Mouse (Mus musculus) limb, embryonic 13.5 days (tissue): ENCODE results near the gene Acot13. TPM values are rescaled to one million over a fixed set of nuclear protein-coding genes. Genes with fewer than 3 reads are reported as not detected.
"Not testable (repeated sequence)": the region's sequence is repeated elsewhere in the genome, so short reads cannot be mapped to it uniquely, and the experiment has no call there.

Experiments
- ATAC-seq: fragments of 200-750 bp; cut with Nextera tagmentation; 2 replicates; pipeline ENCODE4 v1.8.0; 2017; ENCODE audit warnings: low read depth, moderate number of reproducible peaks, moderate TSS enrichment; ENCODE audit not compliant: low FRiP score
- H3K27ac ChIP-seq: fragments of 300-500 bp; sonication (generic); 2 replicates; pipeline ENCODE4 v1.5.1; 2015; ENCODE audit warnings: inconsistent platforms, mild to moderate bottlenecking, moderate library complexity
- H3K27me3 ChIP-seq: fragments of 300-500 bp; sonication (generic); 2 replicates; pipeline ENCODE4 v1.6.1; 2015; ENCODE audit warnings: mild to moderate bottlenecking, inconsistent platforms
- H3K36me3 ChIP-seq: fragments of 300-500 bp; sonication (generic); 2 replicates; pipeline ENCODE4 v1.6.1; 2015; ENCODE audit warnings: inconsistent platforms, mild to moderate bottlenecking, moderate library complexity
- H3K4me1 ChIP-seq: fragments of 300-500 bp; sonication (generic); 2 replicates; pipeline ENCODE4 v1.6.1; 2015; ENCODE audit warnings: inconsistent platforms
- H3K4me2 ChIP-seq: fragments of 300-500 bp; sonication (generic); replicated peaks from 2 replicates; pipeline ENCODE4 v1.6.1; 2015; ENCODE audit warnings: inconsistent platforms, mild to moderate bottlenecking, moderate library complexity
- H3K4me3 ChIP-seq: fragments of 300-500 bp; sonication (generic); 2 replicates; pipeline ENCODE4 v1.5.1; 2015; ENCODE audit warnings: moderate library complexity, mild to moderate bottlenecking, inconsistent platforms
- H3K9ac ChIP-seq: fragments of 300-500 bp; sonication (generic); 2 replicates; pipeline ENCODE4 v1.6.1; 2015; ENCODE audit warnings: mild to moderate bottlenecking, inconsistent platforms
- H3K9me3 ChIP-seq: fragments of 300-500 bp; sonication (generic); 2 replicates; pipeline ENCODE4 v1.6.1; 2016; ENCODE audit warnings: inconsistent platforms
- WGBS: fragments of 180-500 bp; shearing (Covaris S2); methylation state at CpG from one replicate; pipeline ENCODE4 v1.1.7; 2015; 5-methylcytosine and 5-hydroxymethylcytosine counted together
- polyA plus RNA-seq: library from polyadenylated mRNA; unstranded; fragments of >200 nt; fragmentation: Nextera tagmentation; extraction: Ambion mirVana; gene quantifications from 2 replicates; pipeline ENCODE4 v1.2.1, GENCODE M21; 2015

Gene Acot13
- polyA plus RNA-seq, 1 experiment from 2014 or later, result 64.2 TPM

DNA sequence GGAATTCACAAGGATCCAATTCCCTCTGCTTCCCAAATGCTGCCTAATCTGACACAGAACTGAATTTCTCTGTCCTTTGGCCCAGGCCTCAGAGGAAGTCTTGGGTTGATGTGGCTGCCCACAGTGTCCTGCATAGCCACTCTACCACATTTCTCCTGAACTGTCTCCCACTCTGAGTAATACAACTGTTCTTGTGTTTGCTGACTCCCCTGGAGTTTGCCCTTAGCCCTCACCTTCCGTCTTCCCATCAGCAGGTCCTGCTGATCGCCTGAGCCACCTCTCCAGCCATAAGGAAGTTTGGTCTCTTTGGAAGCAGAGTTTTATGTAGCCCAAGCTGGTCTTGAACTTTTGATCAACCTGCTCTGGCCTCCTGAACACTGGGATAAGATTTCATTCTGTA is 20.6 kb upstream of the Acot13 start:
- no peak for ATAC-seq
- H3K4me1 ChIP-seq, result no peaks in the 10 kb centered on the region
- no peaks in the 10 kb centered on the region for H3K27me3 ChIP-seq
- H3K4me2 ChIP-seq, result no peak overlapping the region
- no peaks in the 10 kb centered on the region for H3K9me3 ChIP-seq
- WGBS, result 76% methylated on average over 2 of the region's 2 CpGs
- no peak overlapping the region for H3K27ac ChIP-seq
- H3K9ac ChIP-seq, result no peak overlapping the region
- H3K36me3 ChIP-seq, result no peaks in the 10 kb centered on the region
- H3K4me3 ChIP-seq, result no peak overlapping the region

DNA sequence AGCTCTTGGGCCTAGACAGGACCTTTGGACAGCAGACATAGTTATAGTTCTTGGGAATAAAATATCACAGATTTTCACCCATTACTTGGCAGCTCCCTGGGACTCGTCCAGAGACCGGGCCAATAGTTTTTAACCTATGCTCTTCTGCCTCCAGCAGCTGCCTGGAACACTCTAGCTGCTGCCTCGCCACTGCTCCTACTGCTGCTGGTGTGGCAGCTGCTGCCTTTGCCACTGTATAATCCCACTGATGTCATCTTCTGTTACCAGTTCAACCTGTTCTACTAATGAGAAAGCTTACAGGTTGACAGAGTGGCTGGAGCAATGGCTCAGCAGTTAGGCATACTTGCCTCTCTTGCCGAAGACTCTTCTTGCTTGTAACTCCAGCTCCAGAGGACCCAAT is 18.0 kb upstream of the Acot13 start:
- no peak for ATAC-seq
- Histone ChIP-seq H3K4me1 (peaks cover 8% of the 10 kb centered on the region), H3K36me3 (no peaks in the 10 kb centered on the region), H3K27me3 (no peaks in the 10 kb centered on the region), H3K9me3 (no peaks in the 10 kb centered on the region), H3K9ac (no peak overlapping the region), H3K27ac (no peak overlapping the region), H3K4me3 (no peak overlapping the region), H3K4me2 (no peak overlapping the region)
- 86% methylated on average over 4 of the region's 4 CpGs for WGBS

DNA sequence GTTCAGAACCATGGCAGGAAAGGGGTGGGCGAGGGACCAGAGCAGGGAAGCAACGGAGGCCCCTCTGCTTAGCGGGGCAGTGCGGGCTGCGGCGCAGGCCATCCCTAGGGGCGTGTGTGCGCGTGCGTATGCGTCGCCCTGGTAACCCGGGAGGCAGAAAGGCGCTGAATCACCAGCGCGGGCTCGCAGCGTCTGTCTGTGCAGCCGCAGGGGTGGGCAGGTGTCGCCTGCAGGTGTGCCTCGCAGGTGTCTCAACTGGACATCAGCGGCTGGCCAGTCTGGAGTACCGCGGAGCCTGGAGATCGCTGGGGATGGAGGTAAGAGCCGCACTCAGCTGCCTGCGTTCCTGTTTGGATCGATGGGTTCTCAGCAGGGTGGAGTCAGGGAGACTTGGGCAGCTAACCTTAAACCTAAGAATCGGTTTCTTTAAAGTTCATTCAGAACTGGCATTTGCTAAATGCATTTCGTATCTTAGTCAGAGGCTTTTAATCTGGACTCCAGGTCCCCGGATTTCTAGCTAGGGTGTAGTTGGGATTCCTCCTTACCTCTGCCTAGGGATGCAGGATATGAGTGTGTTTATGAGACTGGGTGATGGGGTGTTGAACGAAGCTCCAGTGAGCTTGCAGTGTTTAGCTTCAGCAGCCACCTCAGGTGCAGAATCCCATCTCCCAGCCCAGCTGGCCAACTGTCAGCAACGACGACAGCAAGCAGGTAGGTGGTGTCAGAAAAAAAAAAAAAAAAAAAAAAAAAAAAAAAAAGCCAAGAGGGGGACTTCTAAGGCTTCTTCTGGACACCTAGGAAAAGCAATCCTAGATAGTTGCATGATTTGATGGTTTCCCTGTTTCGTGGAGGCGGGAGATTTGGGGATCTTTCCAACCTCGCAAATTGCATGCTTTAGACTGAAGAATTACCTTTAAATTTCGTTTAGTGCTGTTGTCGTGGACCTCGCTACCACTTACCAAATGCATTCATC is 13.9 kb upstream of the Acot13 start, which contains the start of gene D130043K22Rik:
D130043K22Rik (plus strand) TSS at position 153 of the 973 bp plus-strand sequence.
- peak within 1 kb of the TSS; percentile 95 for H3K4me2 ChIP-seq
- H3K4me1 ChIP-seq, result peaks cover 8% of the 10 kb centered on the region
- peak within 1 kb of the TSS; percentile 48 for H3K4me3 ChIP-seq
- H3K27me3 ChIP-seq, result no peaks in the 10 kb centered on the region
- peak; percentile 73; the same call in 1 of the 2 replicates for ATAC-seq
- H3K9me3 ChIP-seq, result no peaks in the 10 kb centered on the region
- H3K9ac ChIP-seq, result peak within 1 kb of the TSS; percentile 66
- WGBS, result 13% methylated on average over 40 of the region's 40 CpGs
- H3K36me3 ChIP-seq, result peaks cover 12% of the 10 kb centered on the region
- H3K27ac ChIP-seq, result no peak within 1 kb of the TSS

DNA sequence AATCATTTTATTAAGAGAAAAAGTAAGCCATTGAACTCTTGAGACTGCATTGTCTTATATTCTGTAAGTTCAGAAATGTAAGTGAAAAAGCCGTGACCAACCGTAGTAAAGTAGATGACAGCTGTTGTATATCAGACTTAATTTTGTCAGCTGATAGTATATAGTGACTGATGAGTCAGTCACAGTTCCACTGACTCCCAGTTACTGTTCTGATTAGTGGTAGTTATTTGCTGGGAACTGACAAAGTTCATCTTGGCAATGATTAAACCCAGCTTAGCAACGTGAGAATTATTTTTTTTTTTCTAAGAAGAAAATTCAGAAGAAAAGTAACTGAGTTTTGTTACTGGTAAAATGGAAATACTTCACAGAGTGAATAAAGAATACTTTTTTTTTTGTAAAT is 10.4 kb upstream of the Acot13 start:
- no peak overlapping the region for H3K27ac ChIP-seq
- no peak overlapping the region for H3K4me2 ChIP-seq
- H3K36me3 ChIP-seq, result peaks cover 34% of the 10 kb centered on the region
- no peak overlapping the region for H3K9ac ChIP-seq
- 82% methylated on average over 3 of the region's 3 CpGs for WGBS
- no peak for ATAC-seq
- H3K27me3 ChIP-seq, result no peaks in the 10 kb centered on the region
- H3K4me3 ChIP-seq, result no peak overlapping the region
- H3K4me1 ChIP-seq, result peaks cover 8% of the 10 kb centered on the region
- H3K9me3 ChIP-seq, result no peaks in the 10 kb centered on the region

DNA sequence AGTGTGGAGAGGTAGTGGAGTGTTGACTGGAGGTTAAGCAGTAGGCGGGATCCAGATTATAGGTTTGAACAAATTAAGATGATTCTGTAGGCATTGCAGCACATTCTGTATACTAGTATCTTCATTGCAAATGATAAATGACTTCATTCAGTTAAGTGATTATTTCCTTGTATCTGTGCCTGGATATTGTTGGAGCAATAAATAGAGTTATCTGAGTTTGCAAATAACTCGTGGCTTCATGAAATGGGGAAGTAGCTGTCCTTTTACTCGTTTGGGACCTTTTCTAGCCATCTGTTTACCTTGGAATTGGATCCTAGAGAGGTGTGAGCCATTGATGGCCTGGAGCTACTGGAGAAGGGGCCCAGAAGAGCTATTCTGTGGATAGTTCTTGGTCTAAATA is 8.5 kb upstream of the Acot13 start:
- no peak for ATAC-seq
- Histone ChIP-seq H3K36me3 (peaks cover 41% of the 10 kb centered on the region), H3K4me3 (no peak overlapping the region)

GRCm38 (mm10) chr13:24837765-24838164 is 6.4 kb upstream of the Acot13 start:
- H3K36me3 ChIP-seq, result peaks cover 41% of the 10 kb centered on the region
- H3K27ac ChIP-seq, H3K4me3 ChIP-seq, H3K4me2 ChIP-seq, H3K9me3 ChIP-seq, H3K27me3 ChIP-seq, ATAC-seq, H3K9ac ChIP-seq: not testable (repeated sequence)
- H3K4me1 ChIP-seq, result peaks cover 19% of the 10 kb centered on the region
- 92% methylated on average over 8 of the region's 8 CpGs for WGBS

More for the DNA sequence above, 8.5 kb upstream of the Acot13 start:
- no peaks in the 10 kb centered on the region for H3K9me3 ChIP-seq
- H3K27me3 ChIP-seq, result no peaks in the 10 kb centered on the region
- H3K4me1 ChIP-seq, result peaks cover 3% of the 10 kb centered on the region
- no peak overlapping the region for H3K27ac ChIP-seq
- no peak overlapping the region for H3K4me2 ChIP-seq
- 78% methylated on average over 3 of the region's 3 CpGs for WGBS
- H3K9ac ChIP-seq, result no peak overlapping the region

DNA sequence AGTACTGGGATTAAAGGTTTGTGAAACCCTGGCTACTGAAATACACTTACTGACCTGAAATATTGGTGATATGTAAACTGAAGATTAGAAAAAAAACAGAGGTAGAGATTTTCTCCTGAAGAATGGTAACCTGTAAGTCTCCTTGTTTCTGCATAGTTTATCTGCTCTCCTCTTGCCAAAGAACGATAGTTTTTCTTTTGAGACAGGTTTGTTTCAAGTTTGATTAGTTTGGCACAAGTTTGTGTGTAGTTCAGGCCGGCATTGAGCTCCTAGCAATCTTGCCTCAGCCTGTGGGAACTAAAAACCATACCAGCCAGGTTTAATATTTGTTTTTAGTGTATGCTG is 1.4 kb upstream of the Acot13 start:
- H3K4me1 ChIP-seq, result peaks cover 28% of the 10 kb centered on the region
- no peak for ATAC-seq
- no peaks in the 10 kb centered on the region for H3K9me3 ChIP-seq
- peak overlapping the region; percentile 87 for H3K4me2 ChIP-seq
- peaks cover 12% of the 10 kb centered on the region; the same call in 1 of the 2 replicates for H3K36me3 ChIP-seq
- WGBS, result 58% methylated on average over 2 of the region's 2 CpGs
- H3K27me3 ChIP-seq, result no peaks in the 10 kb centered on the region
- no peak overlapping the region for H3K27ac ChIP-seq
- peak overlapping the region; percentile 95 for H3K9ac ChIP-seq
- peak overlapping the region; percentile 96 for H3K4me3 ChIP-seq

DNA sequence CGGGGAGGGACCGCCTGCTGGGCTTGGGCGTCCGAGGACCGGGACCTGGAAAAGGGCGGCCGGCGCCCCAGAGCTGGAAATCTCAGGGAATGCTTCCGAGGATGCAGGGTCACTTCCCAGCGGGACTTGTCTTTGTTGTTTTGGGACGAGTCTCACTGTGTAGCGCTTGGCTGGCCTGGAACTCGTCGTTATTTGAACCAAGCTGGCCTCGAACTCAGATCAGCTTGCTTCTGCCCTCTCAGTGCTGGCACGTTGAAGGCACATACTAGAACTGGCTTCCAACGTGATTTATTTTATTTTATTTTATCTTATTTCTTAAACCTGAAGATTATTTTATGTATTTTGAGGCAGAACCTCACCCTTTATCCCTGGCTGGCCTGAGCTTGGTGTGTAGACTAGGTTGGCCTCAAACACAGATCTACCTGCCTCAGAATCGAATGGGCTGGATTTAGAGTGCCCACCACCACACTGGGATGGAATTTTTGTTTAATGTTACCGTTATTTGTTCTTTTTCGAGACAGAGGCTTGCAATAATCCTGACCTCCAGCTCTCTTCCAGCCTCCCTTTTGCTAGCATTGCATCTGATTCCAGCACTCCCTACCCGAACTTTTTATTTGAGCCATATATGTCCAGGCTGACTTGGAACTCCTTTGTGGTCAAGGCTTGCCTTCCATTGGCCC is 931 bp upstream of the Acot13 start:
- peak overlapping the region; percentile 87 for H3K4me2 ChIP-seq
- no peaks in the 10 kb centered on the region for H3K27me3 ChIP-seq
- H3K36me3 ChIP-seq, result peaks cover 8% of the 10 kb centered on the region; the same call in 1 of the 2 replicates
- peak; percentile 10; the same call in 1 of the 2 replicates for ATAC-seq
- H3K27ac ChIP-seq, result peak overlapping the region; percentile 88
- H3K9ac ChIP-seq, result peak overlapping the region; percentile 95
- H3K4me3 ChIP-seq, result peak overlapping the region; percentile 96
- no peaks in the 10 kb centered on the region for H3K9me3 ChIP-seq
- 4% methylated on average over 21 of the region's 21 CpGs for WGBS
- H3K4me1 ChIP-seq, result peaks cover 28% of the 10 kb centered on the region

DNA sequence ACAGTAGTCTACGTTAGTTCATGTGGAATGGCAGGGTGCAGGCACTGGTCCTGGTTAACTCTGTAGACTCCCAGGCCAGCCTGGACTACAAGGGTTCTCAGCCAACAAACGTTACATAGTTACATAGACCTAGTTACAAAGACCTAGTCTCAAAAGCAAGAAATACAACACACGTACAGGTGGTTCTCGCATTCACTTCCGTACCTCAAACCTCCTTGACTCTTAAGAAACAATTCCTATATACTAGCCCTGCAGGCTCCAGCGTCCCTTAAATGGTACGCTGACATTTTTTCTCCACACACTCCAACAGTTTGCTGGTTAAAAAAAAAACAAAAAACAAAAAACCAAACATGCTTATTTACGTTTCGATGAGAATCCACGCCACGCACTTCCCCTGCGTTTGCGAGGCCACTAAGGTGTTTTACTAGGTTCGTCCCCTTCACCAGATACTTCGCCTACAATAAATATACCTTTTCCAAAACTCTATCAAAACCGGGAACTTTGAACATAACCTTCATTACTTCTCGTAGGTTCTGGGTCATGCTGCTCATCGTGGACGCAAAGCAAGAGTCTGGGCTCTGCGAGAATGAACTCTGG is 486 bp downstream of the Acot13 start:
- peak overlapping the region; percentile 72 for H3K4me2 ChIP-seq
- ATAC-seq, result no peak
- no peaks in the 10 kb centered on the region for H3K9me3 ChIP-seq
- H3K36me3 ChIP-seq, result peaks cover 3% of the 10 kb centered on the region; the same call in 1 of the 2 replicates
- peak overlapping the region; percentile 96 for H3K4me3 ChIP-seq
- WGBS, result 2% methylated on average over 20 of the region's 20 CpGs
- H3K27me3 ChIP-seq, result no peaks in the 10 kb centered on the region
- peaks cover 28% of the 10 kb centered on the region for H3K4me1 ChIP-seq
- peak overlapping the region; percentile 95 for H3K9ac ChIP-seq
- peak overlapping the region; percentile 63 for H3K27ac ChIP-seq

- no peak for ATAC-seq
Measured at GRCm38 (mm10) chr13:24826116-24826515, 5.2 kb downstream of the Acot13 start.

DNA sequence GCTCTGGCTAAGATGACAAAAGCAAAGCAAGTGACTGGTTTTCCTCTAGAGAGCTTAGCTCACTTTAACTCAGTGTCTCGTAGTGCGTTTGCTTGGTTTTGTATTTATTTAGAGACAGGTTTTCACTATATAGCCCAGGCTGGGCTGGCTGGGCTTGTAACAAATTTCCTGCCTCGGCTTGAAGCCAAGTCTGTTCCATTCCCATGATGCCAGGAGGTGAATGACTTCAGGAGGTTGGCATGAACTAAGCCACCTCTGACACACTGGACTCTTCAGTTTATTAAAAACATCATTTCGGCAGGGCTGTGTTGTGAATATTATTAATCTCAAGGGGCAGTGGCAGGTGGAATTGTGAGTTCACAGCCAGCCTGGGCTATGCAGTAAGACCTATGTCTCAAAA is 5.8 kb downstream of the Acot13 start:
- Histone ChIP-seq H3K27me3 (no peaks in the 10 kb centered on the region), H3K4me2 (no peak overlapping the region), H3K9ac (no peak overlapping the region), H3K4me1 (peaks cover 2% of the 10 kb centered on the region; the same call in 1 of the 2 replicates), H3K27ac (no peak overlapping the region), H3K4me3 (no peak overlapping the region), H3K9me3 (no peaks in the 10 kb centered on the region), H3K36me3 (peaks cover 2% of the 10 kb centered on the region; the same call in 1 of the 2 replicates)
- 0 out of 2 replicates have a peak, but pooled peaks have one; percentile 40 for ATAC-seq
- 66% methylated on average over 4 of the region's 4 CpGs for WGBS

More at GRCm38 (mm10) chr13:24826116-24826515, 5.2 kb downstream of the Acot13 start:
- Histone ChIP-seq H3K9me3 (no peaks in the 10 kb centered on the region), H3K27ac (no peak overlapping the region), H3K4me2 (no peak overlapping the region), H3K36me3 (no peaks in the 10 kb centered on the region), H3K27me3 (no peaks in the 10 kb centered on the region), H3K9ac (no peak overlapping the region), H3K4me1 (peaks cover 3% of the 10 kb centered on the region; the same call in 1 of the 2 replicates), H3K4me3 (no peak overlapping the region)
- 87% methylated on average over 7 of the region's 7 CpGs for WGBS

GRCm38 (mm10) chr13:24824647-24825046 is 6.7 kb downstream of the Acot13 start:
- no peak for ATAC-seq
- Histone ChIP-seq H3K36me3 (peaks cover 9% of the 10 kb centered on the region), H3K4me2 (no peak overlapping the region), H3K4me1 (no peaks in the 10 kb centered on the region), H3K4me3 (no peak overlapping the region), H3K27me3 (no peaks in the 10 kb centered on the region), H3K9ac (no peak overlapping the region), H3K27ac (no peak overlapping the region; the same call in 1 of the 2 replicates), H3K9me3 (no peaks in the 10 kb centered on the region)
- whole genome bisulfite sequencing, result 85% methylated on average over 4 of the region's 4 CpGs
